Mouse (Mus musculus) adipocyte (in vitro differentiated cells): ENCODE results near the gene Birc5.
"Not testable (repeated sequence)": the region's sequence is repeated elsewhere in the genome, so short reads cannot be mapped to it uniquely, and the experiment has no call there.

ENCODE experiments used
- DNase-seq: peaks from one replicate; pipeline ENCODE4 v3.0.0-alpha.2; 2016; ENCODE audit warnings: low spot score

The Birc5 gene

GRCm38 (mm10) chr11:117826916-117827315 is 22.1 kb upstream of the Birc5 start:
- DNase-seq, result no peak

- DNase-seq, result no peak
Measured at GRCm38 (mm10) chr11:117827386-117827785, 21.7 kb upstream of the Birc5 start.

- DNase-seq, result peak; percentile 38
Measured at GRCm38 (mm10) chr11:117828149-117828887, 20.7 kb upstream of the Birc5 start.

GRCm38 (mm10) chr11:117828888-117829604 is 20.0 kb upstream of the Birc5 start:
- DNase-seq, result peak; percentile 68

- DNase-seq, result peak; percentile 79
Measured at GRCm38 (mm10) chr11:117829671-117830215, 19.3 kb upstream of the Birc5 start.

GRCm38 (mm10) chr11:117830401-117830800 is 18.6 kb upstream of the Birc5 start:
- DNase-seq, result no peak

- DNase-seq, result no peak
Measured at GRCm38 (mm10) chr11:117832086-117832969, 16.7 kb upstream of the Birc5 start.

- not testable (repeated sequence) for DNase-seq
Measured at GRCm38 (mm10) chr11:117833509-117833908, 15.5 kb upstream of the Birc5 start.

GRCm38 (mm10) chr11:117834086-117834485 is 15.0 kb upstream of the Birc5 start:
- no peak for DNase-seq

- no peak for DNase-seq
Measured at GRCm38 (mm10) chr11:117836306-117836705, 12.7 kb upstream of the Birc5 start.

- no peak for DNase-seq
Measured at GRCm38 (mm10) chr11:117838572-117838971, 10.5 kb upstream of the Birc5 start.

GRCm38 (mm10) chr11:117839021-117839420 is 10.0 kb upstream of the Birc5 start:
- DNase-seq, result no peak

- DNase-seq, result no peak
Measured at GRCm38 (mm10) chr11:117840910-117841309, 8.1 kb upstream of the Birc5 start.

GRCm38 (mm10) chr11:117843434-117843833 is 5.6 kb upstream of the Birc5 start:
- DNase-seq, result no peak

- DNase-seq, result no peak
Measured at GRCm38 (mm10) chr11:117844997-117845396, 4.1 kb upstream of the Birc5 start.

- DNase-seq, result no peak
Measured at GRCm38 (mm10) chr11:117845651-117846050, 3.4 kb upstream of the Birc5 start.

GRCm38 (mm10) chr11:117846640-117847039 is 2.4 kb upstream of the Birc5 start:
- DNase-seq, result peak; percentile 49

GRCm38 (mm10) chr11:117847593-117848215 is 1.3 kb upstream of the Birc5 start:
- peak; percentile 44 for DNase-seq

- DNase-seq, result peak; percentile 60
Measured at GRCm38 (mm10) chr11:117848271-117848984, 623 bp upstream of the Birc5 start.

- DNase-seq, result no peak
Measured at GRCm38 (mm10) chr11:117852875-117853274, 3.8 kb downstream of the Birc5 start.

GRCm38 (mm10) chr11:117854241-117854640 is 5.2 kb downstream of the Birc5 start:
- no peak for DNase-seq
